ENCODE assay signal across 19 mouse cellular contexts in genomic region chr16:52468426-52468825, GRCm38 (mm10). TPM values are rescaled to one million over a fixed set of nuclear protein-coding genes. Genes with fewer than 3 reads are reported as not detected.
DNase-seq lines count a peak whose midpoint lies in the region; ATAC-seq and TF ChIP-seq lines count a peak whose summit lies in the region.
"Had no signal": no experiment of that assay in that cellular context is flagged by ENCODE, and none has a peak within 500 bp of the region (broad histone marks: within the 10 kb centered on the region; RNA-seq: fewer than 3 reads in every experiment).

No protein-coding gene starts in this region.

- no peaks in the 10 kb centered on the region for H3K27me3 ChIP-seq in liver, postnatal 0 days (ENCODE audit: insufficient read depth, low read length)
- H3K27me3 ChIP-seq in liver, embryonic 12.5 days (replicated peaks), result no peaks in the 10 kb centered on the region
- H3K27me3 ChIP-seq in midbrain, embryonic 11.5 days (ENCODE audit: control insufficient read depth, insufficient read depth, low read length), result no peaks in the 10 kb centered on the region
- H3K27me3 ChIP-seq: embryonic facial prominence, embryonic 12.5 days; hindbrain, embryonic 12.5 days; neural tube, embryonic 12.5 days had no signal

- no peak overlapping the region for H3K4me3 ChIP-seq in liver, postnatal 0 days (ENCODE audit: low read depth, low read length)
- no peak overlapping the region for H3K4me3 ChIP-seq in liver, embryonic 12.5 days
- no peak overlapping the region for H3K4me3 ChIP-seq in midbrain, embryonic 11.5 days (ENCODE audit: low read depth, low read length)
- H3K4me3 ChIP-seq: embryonic facial prominence, embryonic 12.5 days; hindbrain, embryonic 12.5 days; neural tube, embryonic 12.5 days had no signal

- DNase-seq in liver, postnatal 0 days, result no peak
- DNase-seq in c-Kit-positive CD71-positive TER-119-positive erythroid progenitor cells, embryonic 14.5 days (ENCODE audit: low spot score), result no peak
- DNase-seq in midbrain, embryonic 11.5 days (ENCODE audit: low spot score, missing footprints), result no peak
- no peak for DNase-seq in left cerebral cortex, postnatal 36 days (ENCODE audit: low spot score in 2 of 2)
- DNase-seq: adrenal gland, adult 2 months; cerebellum, adult 18-20 months; cerebellum, postnatal 36 days; forebrain, postnatal 0 days; kidney, adult 11 months; kidney, postnatal 10 days had no signal

- H3K4me2 ChIP-seq in liver, postnatal 0 days (ENCODE audit: low read depth, low read length), result no peak overlapping the region
- H3K4me2 ChIP-seq in liver, embryonic 12.5 days, result no peak overlapping the region
- H3K4me2 ChIP-seq in midbrain, embryonic 11.5 days, result no peak overlapping the region
- H3K4me2 ChIP-seq: embryonic facial prominence, embryonic 12.5 days; hindbrain, embryonic 12.5 days; neural tube, embryonic 12.5 days had no signal

- peak; percentile 33; the same call in 1 of the 2 replicates for ATAC-seq in liver, postnatal 0 days
- ATAC-seq in liver, embryonic 12.5 days, result no peak
- peak; percentile 61 for ATAC-seq in CD4-positive, CD25-positive, alpha-beta regulatory T cell, adult 4 months
- ATAC-seq in granulocyte monocyte progenitor cell, adult 5-6 weeks (replicated peaks; ENCODE audit: poor library complexity, severe bottlenecking), result peak; percentile 83
- peak; percentile 74 for ATAC-seq in monocyte, adult 5-6 weeks (replicated peaks; ENCODE audit: insufficient number of reproducible peaks, low FRiP score, low TSS enrichment, poor library complexity, severe bottlenecking)
- no peak for ATAC-seq in midbrain, embryonic 11.5 days (ENCODE audit: low FRiP score)
- ATAC-seq: forebrain, postnatal 0 days; midbrain, embryonic 16.5 days had no signal

- H3K36me3 ChIP-seq in liver, postnatal 0 days (replicated peaks; ENCODE audit: insufficient read depth, low read length), result no peaks in the 10 kb centered on the region
- no peaks in the 10 kb centered on the region for H3K36me3 ChIP-seq in liver, embryonic 12.5 days
- no peaks in the 10 kb centered on the region for H3K36me3 ChIP-seq in midbrain, embryonic 11.5 days (ENCODE audit: control insufficient read depth, insufficient read depth, low read length)
- H3K36me3 ChIP-seq: embryonic facial prominence, embryonic 12.5 days; G1E; hindbrain, embryonic 12.5 days; neural tube, embryonic 12.5 days had no signal

- intact Hi-C loops in left cerebral cortex, postnatal 36 days (cut with DNase I), result no loop called here

- no peaks in the 10 kb centered on the region for H3K4me1 ChIP-seq in liver, postnatal 0 days (ENCODE audit: insufficient read depth)
- H3K4me1 ChIP-seq in liver, embryonic 12.5 days, result no peaks in the 10 kb centered on the region
- H3K4me1 ChIP-seq in midbrain, embryonic 11.5 days (ENCODE audit: control insufficient read depth, insufficient read depth, low read length), result no peaks in the 10 kb centered on the region
- H3K4me1 ChIP-seq: embryonic facial prominence, embryonic 12.5 days; hindbrain, embryonic 12.5 days; neural tube, embryonic 12.5 days had no signal

- TF ChIP-seq EP300 in liver, postnatal 0 days (IDR thresholded peaks at IDR 0.05; ENCODE audit: low read depth), result no peak

- H3K9me3 ChIP-seq in liver, postnatal 0 days (ENCODE audit: low read length), result no peaks in the 10 kb centered on the region
- no peaks in the 10 kb centered on the region for H3K9me3 ChIP-seq in liver, embryonic 12.5 days (replicated peaks)
- H3K9me3 ChIP-seq in midbrain, embryonic 11.5 days (ENCODE audit: control insufficient read depth, low read length), result no peaks in the 10 kb centered on the region
- H3K9me3 ChIP-seq: embryonic facial prominence, embryonic 12.5 days; hindbrain, embryonic 12.5 days; neural tube, embryonic 12.5 days had no signal

- peak overlapping the region; percentile 51; the same call in 1 of the 2 replicates for H3K27ac ChIP-seq in liver, postnatal 0 days (ENCODE audit: low read depth)
- no peak overlapping the region for H3K27ac ChIP-seq in liver, embryonic 12.5 days
- no peak overlapping the region for H3K27ac ChIP-seq in midbrain, embryonic 11.5 days (ENCODE audit: low read depth, low read length)
- H3K27ac ChIP-seq: embryonic facial prominence, embryonic 12.5 days; hindbrain, embryonic 12.5 days; neural tube, embryonic 12.5 days had no signal

- no peak overlapping the region for H3K9ac ChIP-seq in liver, postnatal 0 days (replicated peaks)
- H3K9ac ChIP-seq in liver, embryonic 12.5 days, result no peak overlapping the region
- H3K9ac ChIP-seq in midbrain, embryonic 11.5 days (ENCODE audit: low read length), result no peak overlapping the region
- H3K9ac ChIP-seq: embryonic facial prominence, embryonic 12.5 days; forebrain, postnatal 0 days; hindbrain, embryonic 12.5 days; neural tube, embryonic 12.5 days had no signal

- no peak for TF ChIP-seq CTCF in liver, postnatal 0 days (IDR thresholded peaks at IDR 0.05; ENCODE audit: low read depth)

RNA-seq across cellular contexts. Expression of gene Alcam, which starts 14.6 kb away (rescaled TPM):
- 7.1 and 8.1 TPM in 2 replicates for polyA plus RNA-seq in liver, postnatal 0 days (2015; fragmentation: Nextera tagmentation; extraction: Ambion mirVana)
- 8.3 and 9.4 TPM in 2 replicates for polyA plus RNA-seq in liver, embryonic 12.5 days (2016; fragmentation: Nextera tagmentation; extraction: Ambion mirVana)
- 1 to 10 TPM; 3.6 to 8.8 TPM for polyA plus RNA-seq in CD4-positive, CD25-positive, alpha-beta regulatory T cell, adult 4 months (2017; shearing (Covaris generic))
- 10.9 and 28.9 TPM in 2 replicates for total RNA-seq in granulocyte monocyte progenitor cell, adult 5-6 weeks (2014; fragmentation: Nextera tagmentation)
- 45.0 and 45.8 TPM in 2 replicates for total RNA-seq in granulocyte monocyte progenitor cell, adult 5-6 weeks (2017)
- 77.2 to 82.4 TPM (median 80.4 TPM) in 3 replicates for total RNA-seq in monocyte, adult 5-6 weeks (2017)
- 44.2 and 51.5 TPM in 2 replicates for polyA plus RNA-seq in midbrain, embryonic 11.5 days (2014; fragmentation: Nextera tagmentation; extraction: Ambion mirVana)
- total RNA-seq in left cerebral cortex, postnatal 36 days (2021), result 100 to 1,000 TPM; 144 to 190 TPM
- polyA plus RNA-seq: G1E had no signal

Comparison
In these comparisons a context has a peak if more than half of its experiments do, and no peak if none do; other contexts are left out.
1. ATAC-seq: peak in liver, postnatal 0 days (single experiment), CD4-positive, CD25-positive, alpha-beta regulatory T cell, adult 4 months (single experiment), granulocyte monocyte progenitor cell, adult 5-6 weeks (single experiment) and monocyte, adult 5-6 weeks (single experiment); none in liver, embryonic 12.5 days (single experiment) and midbrain, embryonic 11.5 days (single experiment).